Mouse (Mus musculus) activated CD4-positive, CD25-positive, alpha-beta regulatory T cell (primary cell): ENCODE data around the gene Gm40193. TPM values are rescaled to one million over a fixed set of nuclear protein-coding genes. Genes with fewer than 3 reads are reported as not detected.

Experiments used
- polyA plus RNA-seq, 2 experiments: library from polyadenylated mRNA; unstranded; fragments of 100-300 nt; shearing (Covaris generic); gene quantifications; one replicate each; pipeline ENCODE4 v1.2.1; 2017

Gm40193 gene
- not detected for polyA plus RNA-seq

DNA sequence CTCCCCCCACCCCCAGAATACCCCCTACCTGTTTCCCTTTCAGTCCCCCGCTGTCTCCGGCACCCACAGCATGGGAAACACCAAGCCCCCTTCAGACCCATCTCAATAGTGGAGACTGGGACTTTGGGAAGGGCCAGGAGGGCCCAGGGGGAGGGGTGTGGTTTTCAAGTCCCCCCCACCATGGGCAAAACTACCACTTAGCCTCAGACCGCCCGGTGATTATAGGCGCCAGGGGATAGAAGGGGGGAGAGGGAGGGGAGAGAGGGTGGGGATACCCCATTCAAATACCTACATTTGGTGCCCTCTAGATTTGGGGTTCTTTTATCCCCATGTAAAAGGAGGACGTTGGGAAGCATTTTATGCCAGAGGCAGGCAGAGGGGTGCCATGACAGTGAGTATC, at the start of gene Gm40193:
Gene Gm40193, minus strand, starts transcription at position 101 of the 400 bp plus-strand sequence.

DNA sequence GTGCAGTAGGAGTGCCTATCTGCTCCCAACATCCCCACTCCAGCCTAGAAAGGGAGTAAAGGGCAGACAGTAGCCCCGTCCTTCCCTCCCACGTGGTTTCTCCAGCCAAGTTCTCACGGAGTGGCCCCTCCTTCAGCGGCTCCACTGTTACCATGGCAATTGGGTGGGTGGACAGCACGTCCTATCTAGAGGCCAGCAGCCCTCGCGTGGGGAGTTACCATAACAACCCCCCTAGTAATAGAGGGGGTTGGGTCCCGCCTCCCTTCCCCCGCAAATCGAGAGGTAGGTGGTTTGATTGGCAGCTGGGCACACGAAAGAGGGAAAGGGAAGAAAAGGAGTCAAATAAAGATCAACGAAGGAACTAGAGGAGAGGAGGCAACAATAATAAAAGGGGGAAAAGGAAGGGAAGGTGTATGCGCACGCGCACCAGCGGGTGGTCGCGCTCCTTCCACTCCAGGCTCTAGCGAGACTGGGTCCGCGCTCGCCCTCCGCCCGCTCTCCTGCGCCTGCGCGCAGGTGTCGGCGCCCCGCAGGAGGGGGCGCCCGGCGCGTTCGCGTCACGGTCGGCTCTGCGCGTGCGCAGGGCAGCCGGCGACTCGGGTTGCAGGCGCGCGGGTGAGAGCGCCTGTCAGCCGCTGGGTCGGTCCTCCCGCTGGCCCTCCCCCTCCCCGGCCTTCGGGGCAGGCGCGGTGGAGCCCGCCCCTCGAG, 29.7 kb upstream of the Gm40193 start, which contains the start of gene Mink1:
Gene Mink1, plus strand, starts transcription at position 595 of the 708 bp plus-strand sequence.

DNA sequence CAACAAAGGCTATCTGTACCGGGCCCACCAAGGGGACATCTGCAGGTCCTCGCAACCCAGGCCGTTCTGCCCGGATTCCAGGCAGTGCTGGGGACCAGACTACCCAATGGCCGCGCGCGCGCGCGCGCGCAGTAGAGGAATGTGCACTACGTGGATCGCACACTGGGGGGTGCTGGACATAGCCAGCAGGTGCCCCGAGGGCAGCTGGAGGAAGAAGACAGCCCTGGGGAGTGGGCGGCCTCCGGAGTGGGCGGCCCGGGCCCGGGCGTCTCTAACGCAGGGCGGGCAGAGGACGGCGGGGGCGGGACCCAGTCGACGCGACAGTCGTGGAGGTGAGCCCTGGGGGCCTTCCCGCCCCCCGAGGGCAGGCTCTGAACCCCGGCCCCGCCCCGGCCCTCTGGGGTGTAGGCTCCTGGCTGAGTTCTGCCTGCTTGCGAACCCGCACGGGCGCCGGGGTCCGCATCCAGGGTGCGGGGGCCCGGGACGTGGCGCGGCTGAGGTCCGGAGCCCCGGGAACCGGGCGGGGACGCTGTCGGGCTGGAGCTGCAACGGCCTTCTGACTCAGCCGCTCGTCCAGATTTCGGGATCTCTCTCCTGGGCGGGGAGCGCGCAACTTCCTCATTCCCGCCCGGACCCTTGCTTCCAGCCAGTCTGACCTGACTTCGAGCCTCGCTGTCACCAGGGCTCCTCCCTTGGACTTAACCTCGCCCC, 7.3 kb upstream of the Gm40193 start, which contains the start of gene Pld2:
Gene Pld2, plus strand, starts transcription at position 188 of the 711 bp plus-strand sequence.

DNA sequence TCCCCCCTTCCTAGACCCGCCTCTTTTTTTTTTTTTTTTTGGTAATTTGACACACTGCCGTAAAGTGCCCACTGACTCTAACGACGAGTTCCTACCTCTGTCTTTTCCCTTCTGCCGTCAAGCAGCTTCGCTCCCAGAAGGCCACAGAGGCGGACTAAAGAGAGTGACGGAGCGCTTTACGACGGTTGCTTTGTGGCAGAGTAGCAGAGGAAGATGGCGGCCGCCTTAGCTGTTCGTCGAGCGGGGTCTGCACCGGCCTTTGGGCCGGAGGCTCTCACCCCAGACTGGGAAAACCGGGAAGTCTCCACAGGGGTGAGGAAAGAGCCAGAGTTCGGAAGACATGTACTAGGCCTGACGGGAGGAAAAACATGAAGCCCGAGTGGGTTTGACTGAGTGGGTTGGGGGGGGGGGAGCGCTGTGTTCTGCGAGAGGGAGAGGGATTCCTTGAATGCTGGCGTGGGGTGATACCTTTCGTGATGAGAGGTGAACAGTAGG, 7.5 kb downstream of the Gm40193 start, which contains the start of gene Psmb6:
Gene Psmb6, plus strand, starts transcription at position 184 of the 495 bp plus-strand sequence.

DNA sequence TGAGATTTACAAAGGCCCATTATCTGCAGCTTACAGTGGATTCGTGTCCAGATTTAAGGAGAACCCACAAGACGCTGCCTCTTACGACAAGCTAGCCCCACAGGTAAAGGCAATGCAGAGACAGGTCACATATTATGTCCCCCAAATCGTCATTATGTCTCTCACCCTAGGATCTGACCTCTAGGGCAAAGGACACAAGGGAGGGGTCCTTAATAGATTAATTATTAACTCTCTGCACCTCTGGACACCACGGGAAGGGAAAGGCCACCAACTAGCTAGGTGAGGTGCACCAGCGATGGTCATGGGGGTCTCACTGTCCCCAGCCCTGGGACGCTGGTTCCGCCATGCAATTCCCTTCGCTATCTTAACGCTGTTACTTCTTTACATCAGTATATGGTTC, 13.8 kb downstream of the Gm40193 start, which contains the start of gene Gltpd2:
Gene Gltpd2, plus strand, starts transcription at position 274 of the 400 bp plus-strand sequence.

DNA sequence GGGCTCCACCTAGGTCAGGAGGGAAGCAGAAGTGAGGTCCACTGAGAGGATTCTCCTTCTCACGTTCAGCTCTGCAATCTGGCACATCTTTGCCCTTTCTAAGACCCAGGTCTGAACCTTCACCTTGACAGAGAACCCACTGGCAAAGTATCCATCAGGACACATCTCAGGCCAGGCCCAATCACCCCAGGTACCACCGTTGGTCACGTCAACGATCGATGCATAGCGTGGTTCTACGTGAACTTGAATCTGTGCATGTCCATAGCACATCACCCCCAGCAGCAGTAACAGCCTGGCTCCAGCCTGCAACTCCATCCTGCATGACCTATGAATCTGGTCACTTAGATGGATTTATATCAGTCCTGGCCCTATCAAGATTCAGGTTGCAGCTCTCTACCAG, 18.5 kb downstream of the Gm40193 start, which contains the start of gene Vmo1:
Gene Vmo1, minus strand, starts transcription at position 329 of the 400 bp plus-strand sequence.

DNA sequence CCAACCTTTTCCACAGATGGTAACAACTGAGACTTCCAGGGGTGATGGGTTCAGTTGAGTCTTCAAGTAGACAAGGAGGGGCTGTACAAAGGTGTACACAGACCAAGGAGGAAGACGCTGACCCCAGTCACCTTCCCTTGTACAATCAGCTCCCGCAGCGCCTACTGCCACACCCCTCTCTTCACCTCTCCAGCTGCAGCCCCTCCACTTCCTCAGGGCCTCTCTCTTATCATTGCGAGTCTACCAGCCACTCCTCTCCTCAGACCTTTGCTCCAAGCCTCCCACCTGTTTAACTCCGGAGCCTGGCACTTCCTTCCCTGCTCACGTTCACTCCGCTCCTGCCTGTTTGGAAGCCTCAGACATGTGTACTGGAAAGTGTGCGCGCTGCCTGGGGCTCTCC, 27.8 kb downstream of the Gm40193 start, which contains the start of gene Tm4sf5:
Gene Tm4sf5, plus strand, starts transcription at position 275 of the 400 bp plus-strand sequence.

Other genes starting within 250 kb of the Gm40193 start
- under 1 TPM in 1 of 2 experiments, not detected in 1; 0.26 TPM for gene Alox12e, start 210.3 kb downstream of the Gm40193 start, polyA plus RNA-seq
- 1 to 10 TPM in 1 of 2 experiments, under 1 TPM in 1; 0.67 to 2.4 TPM for gene Alox15, start 180.9 kb downstream of the Gm40193 start, polyA plus RNA-seq
- 10 to 100 TPM in 1 of 2 experiments, 1 to 10 TPM in 1; 8.7 to 12.7 TPM for gene Pelp1, start 122.9 kb downstream of the Gm40193 start, polyA plus RNA-seq
- 100 to 1,000 TPM; 315 to 338 TPM for gene Arrb2, start 100.3 kb downstream of the Gm40193 start, polyA plus RNA-seq
- 10 to 100 TPM; 74.9 to 86.6 TPM for gene Med11, start 81.0 kb downstream of the Gm40193 start, polyA plus RNA-seq
- not detected for gene Zmynd15, start 73.5 kb downstream of the Gm40193 start, polyA plus RNA-seq
- 1 to 10 TPM in 1 of 2 experiments, under 1 TPM in 1; 0.62 to 3.5 TPM for gene Cxcl16, start 73.0 kb downstream of the Gm40193 start, polyA plus RNA-seq
- 1 to 10 TPM; 1.9 to 3.4 TPM for gene Tm4sf5, start 27.7 kb downstream of the Gm40193 start, polyA plus RNA-seq
- gene Vmo1, start 18.3 kb downstream of the Gm40193 start, polyA plus RNA-seq: not detected
- gene Gltpd2, start 13.7 kb downstream of the Gm40193 start, polyA plus RNA-seq: under 1 TPM in 1 of 2 experiments, not detected in 1; 0.52 TPM
- gene Psmb6, start 7.6 kb downstream of the Gm40193 start, polyA plus RNA-seq: 100 to 1,000 TPM; 304 to 369 TPM
- gene Pld2, start 7.1 kb upstream of the Gm40193 start, polyA plus RNA-seq: 1 to 10 TPM; 2.3 to 3.0 TPM
- 10 to 100 TPM; 14.6 to 17.0 TPM for gene Mink1, start 29.9 kb upstream of the Gm40193 start, polyA plus RNA-seq
- under 1 TPM in 1 of 2 experiments, not detected in 1; 0.26 TPM for gene 4930544D05Rik, start 82.9 kb upstream of the Gm40193 start, polyA plus RNA-seq
- gene Chrne, start 86.3 kb upstream of the Gm40193 start, polyA plus RNA-seq: 1 to 10 TPM in 1 of 2 experiments, under 1 TPM in 1; 0.88 to 1.7 TPM
- under 1 TPM in 1 of 2 experiments, not detected in 1; 0.90 TPM for gene Gp1ba, start 106.2 kb upstream of the Gm40193 start, polyA plus RNA-seq
- gene Rnf167, start 114.3 kb upstream of the Gm40193 start, polyA plus RNA-seq: 100 to 1,000 TPM; 284 to 341 TPM
- 100 to 1,000 TPM; 159 to 161 TPM for gene Slc25a11, start 114.5 kb upstream of the Gm40193 start, polyA plus RNA-seq
- 1,000 to 10,000 TPM; 4,890 to 5,701 TPM for gene Pfn1, start 121.7 kb upstream of the Gm40193 start, polyA plus RNA-seq
- gene Eno3, start 124.3 kb upstream of the Gm40193 start, polyA plus RNA-seq: 10 to 100 TPM; 16.2 to 18.7 TPM
- 10 to 100 TPM; 76.6 to 85.5 TPM for gene Spag7, start 136.5 kb upstream of the Gm40193 start, polyA plus RNA-seq
- gene Camta2, start 155.2 kb upstream of the Gm40193 start, polyA plus RNA-seq: 10 to 100 TPM; 29.8 to 41.1 TPM
- under 1 TPM in 1 of 2 experiments, not detected in 1; 0.27 TPM for gene Inca1, start 167.2 kb upstream of the Gm40193 start, polyA plus RNA-seq
- gene Kif1c, start 167.6 kb upstream of the Gm40193 start, polyA plus RNA-seq: 1 to 10 TPM; 2.6 to 3.9 TPM
- gene Zfp3, start 231.3 kb upstream of the Gm40193 start, polyA plus RNA-seq: 1 to 10 TPM; 7.3 to 7.5 TPM